Mouse (Mus musculus) myocyte (in vitro differentiated cells): Measurements from ENCODE around the gene Prkacb. TPM values are rescaled to one million over a fixed set of nuclear protein-coding genes. Genes with fewer than 3 reads are reported as not detected.

Experiments
- H3K27me3 ChIP-seq: one replicate; pipeline ENCODE4 v1.6.1; 2011; ENCODE audit not compliant: control insufficient read depth, insufficient read depth, insufficient read length
- H3K36me3 ChIP-seq: one replicate; pipeline ENCODE4 v1.6.1; 2011; ENCODE audit not compliant: control insufficient read depth, insufficient read depth
- H3K4me2 ChIP-seq: one replicate; pipeline ENCODE4 v1.6.1; 2011; ENCODE audit warnings: low read depth, control low read depth
- H3K4me3 ChIP-seq: one replicate; pipeline ENCODE4 v1.5.1; 2011; ENCODE audit warnings: mild to moderate bottlenecking, control low read depth, moderate library complexity
- H3K79me2 ChIP-seq: one replicate; pipeline ENCODE4 v1.6.1; 2011; ENCODE audit not compliant: control insufficient read depth, insufficient read depth
- H3ac ChIP-seq: one replicate; pipeline ENCODE4 v1.6.1; 2011; ENCODE audit not compliant: control insufficient read depth, insufficient read length
- CEBPB ChIP-seq: IDR thresholded peaks from 2 replicates; pipeline ENCODE4 v1.6.1; 2011; ENCODE audit warnings: mild to moderate bottlenecking, moderate library complexity; ENCODE audit not compliant: poor library complexity, insufficient read depth, severe bottlenecking
- E2F4 ChIP-seq: IDR thresholded peaks from one replicate; pipeline ENCODE4 v1.6.1; 2011; ENCODE audit warnings: mild to moderate bottlenecking, control low read depth, moderate library complexity; ENCODE audit not compliant: insufficient read depth
- MAX ChIP-seq: IDR thresholded peaks from one replicate; pipeline ENCODE4 v1.6.1; 2011; ENCODE audit warnings: low read depth, mild to moderate bottlenecking, control low read depth
- MYOD1 ChIP-seq, 3 experiments: IDR thresholded peaks; one replicate each; pipeline ENCODE4 v1.6.1; 2011; ENCODE audit warnings: control low read depth in 2 of 3, low read depth in 2 of 3, mild to moderate bottlenecking in 2 of 3, moderate library complexity in 1 of 3; ENCODE audit not compliant: insufficient read length in 2 of 3, control insufficient read depth in 1 of 3
- MYOG ChIP-seq, 3 experiments: IDR thresholded peaks; one replicate each; pipeline ENCODE4 v1.6.1; 2011; ENCODE audit warnings: control low read depth in 2 of 3, low read depth in 2 of 3, mild to moderate bottlenecking in 2 of 3; ENCODE audit not compliant: insufficient read length in 2 of 3, control insufficient read depth in 1 of 3, insufficient read depth in 1 of 3
- POLR2A ChIP-seq: IDR thresholded peaks from one replicate; pipeline ENCODE4 v1.6.1; 2011; ENCODE audit warnings: low read depth, mild to moderate bottlenecking, control low read depth, moderate library complexity; ENCODE audit not compliant: insufficient read length
- POLR2AphosphoS2 ChIP-seq: IDR thresholded peaks from one replicate; pipeline ENCODE4 v1.6.1; 2011; ENCODE audit warnings: low read depth, control low read depth; ENCODE audit not compliant: insufficient read length
- REST ChIP-seq: IDR thresholded peaks from one replicate; pipeline ENCODE4 v1.6.1; 2011; ENCODE audit warnings: mild to moderate bottlenecking, control low read depth, moderate library complexity; ENCODE audit not compliant: insufficient read depth, insufficient read length
- SRF ChIP-seq: IDR thresholded peaks from one replicate; pipeline ENCODE4 v1.6.1; 2011; ENCODE audit warnings: low read depth; ENCODE audit not compliant: control insufficient read depth, insufficient read length
- TCF12 ChIP-seq: IDR thresholded peaks from one replicate; pipeline ENCODE4 v1.6.1; 2011; ENCODE audit warnings: mild to moderate bottlenecking, control low read depth; ENCODE audit not compliant: poor library complexity, insufficient read depth, severe bottlenecking
- TCF3 ChIP-seq: IDR thresholded peaks from one replicate; pipeline ENCODE4 v1.6.1; 2011; ENCODE audit warnings: low read depth, control low read depth; ENCODE audit not compliant: insufficient read length
- USF1 ChIP-seq: IDR thresholded peaks from one replicate; pipeline ENCODE4 v1.6.1; 2011; ENCODE audit warnings: low read depth, mild to moderate bottlenecking, control low read depth, moderate library complexity
- polyA plus RNA-seq: library from polyadenylated mRNA; unstranded; fragments of >200 nt; fragmentation: generic; extraction: Trizol; gene quantifications from one replicate; pipeline ENCODE4 v1.2.1, GENCODE M21; 2012; ENCODE audit warnings: missing spikeins

The Prkacb gene
- polyA plus RNA-seq, 1 experiment = 19.6 TPM

GRCm38 (mm10) chr3:146687121-146687725, 125.6 kb downstream of the Prkacb start:
- H3K4me2 ChIP-seq = no peak overlapping the region
- no peak overlapping the region for H3ac ChIP-seq
- H3K27me3 ChIP-seq = no peaks in the 10 kb centered on the region
- no peak overlapping the region for H3K4me3 ChIP-seq
- TF ChIP-seq SRF (no peak), CEBPB (no peak), MYOD1 (IDR thresholded peaks at IDR 0.05; ENCODE audit: control insufficient read depth in 1 of 3, insufficient read length in 2 of 3, low read depth in 2 of 3) (no peak), REST (no peak), POLR2A (no peak), MYOG (IDR thresholded peaks at IDR 0.05; ENCODE audit: control insufficient read depth in 1 of 3, insufficient read depth in 1 of 3, insufficient read length in 2 of 3, low read depth in 2 of 3) (no peak), TCF3 (no peak), POLR2AphosphoS2 (no peak), TCF12 (no peak), USF1 (no peak), E2F4 (no peak), MAX (no peak)
- H3K36me3 ChIP-seq = no peaks in the 10 kb centered on the region
- no peaks in the 10 kb centered on the region for H3K79me2 ChIP-seq

DNA sequence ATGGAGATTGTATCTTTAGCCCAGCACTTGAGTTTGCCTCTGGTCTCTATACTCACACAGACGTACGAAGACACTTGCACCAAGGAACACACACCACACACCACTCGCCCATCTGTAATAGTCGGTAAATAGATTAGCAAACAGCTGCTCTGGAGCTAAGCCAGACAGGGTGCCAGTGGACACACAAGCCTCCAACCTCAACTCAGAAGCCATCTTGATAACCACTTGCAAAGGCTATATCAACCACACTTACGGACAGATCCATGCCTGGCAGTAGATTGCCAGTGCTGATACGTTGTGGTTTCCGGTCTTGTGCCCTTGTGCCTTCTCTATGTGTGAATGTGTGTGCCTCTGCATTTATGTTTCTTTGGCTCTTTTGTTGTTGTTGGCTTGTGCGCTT, 126.4 kb downstream of the Prkacb start:
- H3K4me2 ChIP-seq = no peak overlapping the region
- H3K36me3 ChIP-seq = no peaks in the 10 kb centered on the region
- TF ChIP-seq MYOD1 (IDR thresholded peaks at IDR 0.05; ENCODE audit: control insufficient read depth in 1 of 3, insufficient read length in 2 of 3, low read depth in 2 of 3) (peak in 1 of 3 experiments; percentile 15), TCF3 (no peak), USF1 (no peak), MAX (no peak), POLR2A (no peak), SRF (no peak), MYOG (IDR thresholded peaks at IDR 0.05; ENCODE audit: control insufficient read depth in 1 of 3, insufficient read depth in 1 of 3, insufficient read length in 2 of 3, low read depth in 2 of 3) (peak in 2 of 3 experiments; percentile 6 to 13), REST (no peak), E2F4 (no peak)
- no peak overlapping the region for H3ac ChIP-seq
- no peaks in the 10 kb centered on the region for H3K79me2 ChIP-seq
- H3K27me3 ChIP-seq = no peaks in the 10 kb centered on the region
- no peak overlapping the region for H3K4me3 ChIP-seq

DNA sequence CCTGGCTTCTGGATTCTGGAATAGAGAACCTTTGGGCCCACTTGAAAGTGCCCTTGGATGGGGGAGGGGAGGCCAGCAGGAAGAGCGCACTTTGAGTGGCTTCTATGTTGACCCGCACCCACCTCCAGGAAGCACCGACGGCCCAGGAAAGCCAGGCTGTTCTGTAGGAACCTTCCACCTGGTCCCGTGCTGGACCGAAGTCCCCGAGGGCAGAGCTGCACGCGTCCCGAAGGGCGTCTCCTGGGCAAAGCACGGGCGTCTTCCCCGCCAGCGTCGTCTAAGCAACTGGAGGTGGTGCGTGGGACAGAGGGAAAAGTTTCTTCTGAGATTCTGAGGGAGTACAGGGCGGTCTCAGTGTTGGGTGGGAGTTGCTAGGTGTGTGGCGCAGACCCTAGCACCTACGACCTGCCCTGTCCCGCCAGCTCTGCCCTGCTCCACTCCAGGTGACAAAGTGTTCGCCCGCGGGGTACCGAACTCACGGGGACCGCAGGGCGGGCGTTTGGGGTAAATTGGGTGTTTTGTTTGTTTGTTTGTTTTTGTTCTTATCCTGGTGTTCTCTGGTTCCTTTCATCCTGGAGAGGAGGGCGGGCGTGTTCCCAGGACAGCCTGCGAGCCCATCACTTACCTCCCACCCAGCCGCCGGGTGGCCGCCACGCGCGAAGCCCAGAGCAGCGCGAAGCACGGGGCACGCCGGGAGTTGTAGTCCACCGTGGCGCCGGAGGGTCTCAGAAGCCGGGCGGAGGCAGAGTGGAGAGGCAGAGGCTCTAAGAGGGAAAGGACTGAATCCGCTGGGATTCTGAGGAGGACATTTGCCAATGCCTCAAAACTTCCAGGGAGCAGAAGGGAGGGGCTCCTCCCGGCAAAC, 127.7 kb downstream of the Prkacb start, which contains the start of gene Samd13:
Samd13 (minus strand) TSS at position 782 of the 865 bp plus-strand sequence.
- Histone ChIP-seq H3ac (no peak within 1 kb of the TSS), H3K27me3 (no peaks in the 10 kb centered on the region), H3K79me2 (no peaks in the 10 kb centered on the region), H3K36me3 (no peaks in the 10 kb centered on the region), H3K4me3 (no peak within 1 kb of the TSS), H3K4me2 (peak within 1 kb of the TSS; percentile 30)
- TF ChIP-seq TCF12 = no peak
- no peak for TF ChIP-seq USF1
- no peak for TF ChIP-seq POLR2AphosphoS2
- TF ChIP-seq E2F4 = no peak
- TF ChIP-seq POLR2A = no peak
- no peak for TF ChIP-seq REST
- no peak for TF ChIP-seq MYOD1 (IDR thresholded peaks at IDR 0.05; ENCODE audit: control insufficient read depth in 1 of 3, insufficient read length in 2 of 3, low read depth in 2 of 3)

- H3ac ChIP-seq = no peak overlapping the region
- H3K27me3 ChIP-seq = no peaks in the 10 kb centered on the region
- TF ChIP-seq CEBPB (no peak), TCF12 (no peak), TCF3 (no peak), POLR2AphosphoS2 (no peak), REST (no peak), MYOD1 (IDR thresholded peaks at IDR 0.05; ENCODE audit: control insufficient read depth in 1 of 3, insufficient read length in 2 of 3, low read depth in 2 of 3) (no peak)
- H3K4me2 ChIP-seq = peak overlapping the region; percentile 85
- no peaks in the 10 kb centered on the region for H3K79me2 ChIP-seq
- H3K4me3 ChIP-seq = peak overlapping the region; percentile 24
- no peaks in the 10 kb centered on the region for H3K36me3 ChIP-seq
Observed at GRCm38 (mm10) chr3:146683095-146683494, 129.7 kb downstream of the Prkacb start.

DNA sequence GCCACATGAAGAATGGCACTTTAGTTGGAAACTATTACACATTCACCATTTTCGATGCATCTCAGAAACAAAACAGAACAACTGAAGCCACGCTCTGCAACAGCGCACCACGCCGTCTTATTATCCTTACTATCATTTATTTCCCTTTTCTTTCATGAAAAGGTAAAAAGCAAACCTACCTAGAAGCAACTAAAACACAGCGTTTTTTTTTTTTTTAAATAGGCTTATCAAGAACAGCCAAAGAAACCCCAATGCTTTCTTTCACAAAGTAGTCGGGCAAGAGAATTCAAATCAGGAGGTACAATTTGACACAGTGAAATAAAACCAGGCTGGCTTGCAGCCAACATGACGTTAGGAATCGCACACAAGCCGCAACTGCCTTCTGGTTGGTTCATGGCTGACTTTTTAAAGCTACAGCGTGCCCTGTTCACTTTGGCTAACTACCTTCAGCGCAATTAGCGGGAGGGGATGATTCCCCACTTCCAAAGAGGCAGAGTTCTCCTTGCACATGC, 130.6 kb downstream of the Prkacb start:
- TF ChIP-seq TCF3 = no peak
- TF ChIP-seq CEBPB = no peak
- TF ChIP-seq SRF = no peak
- no peak for TF ChIP-seq E2F4
- no peak overlapping the region for H3ac ChIP-seq
- H3K4me3 ChIP-seq = peak overlapping the region; percentile 24
- H3K27me3 ChIP-seq = no peaks in the 10 kb centered on the region
- H3K79me2 ChIP-seq = no peaks in the 10 kb centered on the region
- H3K4me2 ChIP-seq = peak overlapping the region; percentile 85
- no peaks in the 10 kb centered on the region for H3K36me3 ChIP-seq
